Mouse (Mus musculus) layer of hippocampus, adult 6 months (tissue): Measurements from ENCODE around the gene Taf1d. TPM values are rescaled to one million over a fixed set of nuclear protein-coding genes. Genes with fewer than 3 reads are reported as not detected.

ENCODE experiments used
- long read RNA-seq, 2 experiments: library from polyadenylated mRNA; unstranded; transcript quantifications; one replicate each; pipeline ENCODE4 v2.0.0; 2019 to 2020
- microRNA-seq: library from miRNA; unstranded; fragments of <30 nt; microRNA quantifications from one replicate; pipeline ENCODE4 v1.2.0, GENCODE M21; 2020
- polyA plus RNA-seq: library from polyadenylated mRNA; unstranded; fragments of <200 nt; fragmentation: Nextera tagmentation; gene quantifications from 2 replicates; pipeline ENCODE4 v1.2.3, GENCODE M21; 2021

Gene Taf1d
- 15.1 and 17.5 TPM in 2 replicates for polyA plus RNA-seq
- long read RNA-seq, experiment 1, partial matches to known transcripts, result 7 of 9 reads
- long read RNA-seq, experiment 1, other reads (novel, unspliced or antisense), result 1 of 9 reads
- long read RNA-seq, experiment 2, transcript Taf1d-202 (6 exons, 1,005 nt), result major isoform, 6 of 17 reads
- long read RNA-seq, experiment 2, transcript Taf1d-204 (12 exons, 1,216 nt), result minor isoform, 5 of 17 reads
- long read RNA-seq, experiment 2, partial matches to known transcripts, result 2 of 17 reads
- long read RNA-seq, experiment 2, other reads (novel, unspliced or antisense), result 4 of 17 reads

GRCm38 (mm10) chr9:15305503-15306397 is at the start of gene Taf1d:
Gene Taf1d (plus strand): TSS chr9:15306214.

GRCm38 (mm10) chr9:15279649-15280490 is 26.1 kb upstream of the Taf1d start, which contains the start of gene Med17:
Gene Med17 (minus strand): TSS chr9:15279931.

DNA sequence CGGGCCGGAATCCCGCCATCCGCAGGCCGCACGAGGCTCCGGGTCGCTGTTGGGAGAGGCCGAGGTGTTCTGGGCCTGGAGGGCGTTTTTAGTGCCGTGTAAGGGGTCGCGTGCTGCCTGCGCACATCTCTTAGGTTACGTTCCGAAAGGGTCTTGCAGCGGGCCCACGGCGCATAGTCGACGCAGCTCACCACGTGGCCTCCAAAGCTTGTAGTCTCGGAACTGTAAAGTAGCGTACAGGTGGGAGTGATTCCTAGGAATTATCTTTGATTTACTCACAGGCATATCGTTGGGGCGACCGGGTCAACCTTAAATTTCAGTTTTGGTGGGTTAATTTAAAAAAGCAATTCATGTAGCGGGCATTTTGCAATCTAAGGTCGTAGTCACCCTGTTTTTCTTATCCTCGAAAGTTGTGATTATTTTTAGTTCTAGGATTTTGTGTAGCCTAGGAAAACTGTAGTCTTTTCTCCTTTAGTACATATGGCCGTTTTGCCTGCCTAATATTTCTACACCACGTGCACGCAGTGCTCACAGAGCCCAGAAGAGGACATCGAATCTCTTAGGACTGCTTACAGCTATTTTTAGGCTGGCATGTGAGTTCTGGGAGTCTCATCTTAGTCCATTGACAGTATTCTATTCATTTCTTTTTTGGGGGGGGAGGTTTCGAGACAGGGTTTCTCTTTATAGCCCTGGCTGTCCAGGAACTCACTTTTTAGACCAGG is 545 bp downstream of the Taf1d start, which contains the start of gene 4931406C07Rik:
TSS of gene 4931406C07Rik (minus strand) at position 51 of the 722 bp plus-strand sequence.

DNA sequence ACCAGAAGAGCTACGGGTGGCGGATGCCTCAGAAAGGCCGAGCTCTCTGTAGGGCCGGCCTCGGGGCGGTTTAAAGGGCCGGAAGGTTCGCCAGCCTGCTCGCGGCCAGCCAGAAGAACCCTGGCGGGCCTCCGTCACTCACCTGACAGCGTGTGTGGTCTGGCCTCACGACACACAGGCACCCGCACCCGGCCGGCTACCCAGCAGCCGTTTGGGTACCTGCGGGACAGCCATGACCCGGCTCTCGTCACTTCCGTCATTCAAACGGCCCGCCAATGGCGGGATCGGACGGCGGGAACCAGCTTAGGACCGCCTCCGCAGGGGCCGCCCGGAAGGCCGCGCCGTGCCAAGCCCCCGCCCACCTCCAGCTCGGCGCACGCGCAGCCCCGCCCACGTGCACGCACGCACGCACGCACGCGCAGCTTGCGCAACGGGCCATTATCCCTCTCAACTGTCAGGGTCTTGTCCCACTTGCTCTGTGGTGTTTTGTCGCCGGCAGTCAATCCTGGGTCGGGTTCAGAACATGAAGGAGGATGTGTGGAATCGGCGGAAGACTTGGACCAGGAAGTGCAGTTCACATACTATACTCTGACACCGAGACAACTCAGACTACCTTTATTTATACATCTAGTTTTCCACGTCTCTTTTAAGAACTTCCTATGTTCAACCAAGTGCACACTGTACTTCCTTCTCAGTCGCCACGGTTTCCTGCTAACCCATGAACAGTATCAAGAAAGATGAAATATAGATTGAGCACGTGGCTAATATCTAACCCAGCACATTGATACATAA is 51.7 kb downstream of the Taf1d start, which contains the start of gene Cep295:
TSS of gene Cep295 (minus strand) at position 305 of the 792 bp plus-strand sequence.

Small RNA genes within 50 kb of the gene (microRNA-seq; reads per million reads assigned to microRNA genes)
- not detected for gene Gm49349
- not detected for gene mmu-mir-7650

Other genes starting within 250 kb of the Taf1d start
- gene Hephl1, start 194.1 kb upstream of the Taf1d start, polyA plus RNA-seq, result not detected in 2 replicates
- 7.7 and 10.2 TPM in 2 replicates for gene Vstm5, start 67.2 kb upstream of the Taf1d start, polyA plus RNA-seq
- gene Med17, start 26.3 kb upstream of the Taf1d start, polyA plus RNA-seq, result 19.4 and 19.8 TPM in 2 replicates
- 3.2 and 3.5 TPM in 2 replicates for gene 4931406C07Rik, start 234 bp downstream of the Taf1d start, polyA plus RNA-seq
- gene Cep295, start 51.6 kb downstream of the Taf1d start, polyA plus RNA-seq, result 2.3 and 2.6 TPM in 2 replicates
- gene Smco4, start 187.2 kb downstream of the Taf1d start, polyA plus RNA-seq, result 0.31 and 0.54 TPM in 2 replicates